Mouse (Mus musculus) MEL-GATA-1-ER (cell line): Measurements from ENCODE around the gene Mroh2a.

Experiments used
- DNase-seq: peaks from one replicate; pipeline ENCODE4 v3.0.0-alpha.2; 2012; ENCODE audit warnings: low read depth; ENCODE audit errors: extremely low read depth

Mroh2a gene

GRCm38 (mm10) chr1:88309905-88310304, 83.1 kb downstream of the Mroh2a start:
- DNase-seq, result no peak

DNA sequence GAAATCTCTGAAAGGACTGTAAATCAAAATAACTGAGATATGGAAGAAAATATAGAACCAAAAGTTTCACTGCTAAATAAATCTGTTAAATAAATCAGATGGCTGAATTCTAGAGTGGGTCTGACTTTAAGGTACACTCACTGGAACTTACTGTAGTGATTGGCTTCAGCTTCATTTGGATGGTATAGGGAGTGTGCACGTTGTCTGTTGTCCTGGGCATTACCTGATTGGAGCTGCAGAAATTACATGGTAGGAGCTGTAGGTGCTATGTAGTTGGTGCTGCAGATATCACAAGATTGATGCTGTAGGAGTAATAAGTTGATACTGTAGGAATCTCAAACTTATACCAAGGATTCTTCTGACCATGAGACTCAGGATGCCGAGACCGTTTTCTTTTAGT, 83.6 kb downstream of the Mroh2a start:
- no peak for DNase-seq
